Mouse (Mus musculus): Measurements from ENCODE around the gene Gnb5.

DNA sequence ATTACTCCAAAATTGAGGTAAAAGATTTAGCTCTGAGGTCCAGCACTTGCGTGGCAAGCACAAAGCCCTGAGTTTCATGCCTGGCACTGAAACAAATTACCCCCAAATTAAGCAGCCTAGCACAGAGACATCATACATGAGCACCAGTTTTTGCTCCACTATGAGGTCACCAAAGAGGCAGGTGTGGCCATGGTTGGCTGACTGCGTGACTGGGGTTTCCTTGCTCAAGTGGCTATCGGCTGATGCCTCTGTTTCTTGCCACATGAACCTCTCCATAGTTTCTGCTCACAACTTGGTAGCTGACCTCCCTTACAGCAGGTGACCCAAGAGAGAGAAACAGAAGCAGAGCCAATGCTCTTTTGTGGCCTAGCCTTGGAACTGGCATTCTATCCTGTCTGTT lies 22.0 kb downstream of the Gnb5 start:
- no peak for TF ChIP-seq ELF1 (IDR thresholded peaks at IDR 0.05; ENCODE audit: low read depth, low read length)
- no peak for TF ChIP-seq ZMIZ1 (IDR thresholded peaks at IDR 0.05; ENCODE audit: low read depth, low read length)
- TF ChIP-seq POLR2AphosphoS2 (IDR thresholded peaks at IDR 0.05; ENCODE audit: low read depth, low read length), result no peak
- no peak for TF ChIP-seq CHD1 (IDR thresholded peaks at IDR 0.05; ENCODE audit: low read depth, low read length)
- peak; percentile 53; the same call in 1 of the 2 replicates for TF ChIP-seq TCF12 (IDR thresholded peaks at IDR 0.05; ENCODE audit: low read depth, low read length)
